Mouse (Mus musculus): ENCODE data around the gene Apoa1.

DNA sequence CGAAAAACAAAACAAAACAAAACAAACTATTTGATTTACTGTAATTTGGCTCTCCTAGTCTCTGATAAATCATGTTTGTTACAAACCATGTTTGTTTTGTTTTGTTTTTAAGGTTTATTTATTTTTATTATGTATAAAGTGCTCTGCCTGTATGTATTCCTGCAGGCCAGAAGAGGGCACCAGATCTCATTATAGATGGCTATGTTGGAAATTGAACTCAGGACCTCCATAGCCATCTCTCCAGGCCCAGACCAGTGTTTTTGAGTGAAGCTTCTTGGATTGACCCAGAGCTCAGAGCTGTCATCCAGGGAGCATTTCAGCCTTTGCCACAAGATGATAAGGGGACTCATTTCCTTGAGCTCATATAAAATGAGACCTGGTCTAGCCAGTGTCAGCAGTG, 42.0 kb upstream of the Apoa1 start:
- TF ChIP-seq SMC3 (IDR thresholded peaks at IDR 0.05; ENCODE audit: low read depth, low read length), result peak; percentile 72
- no peak for TF ChIP-seq EP300 (IDR thresholded peaks at IDR 0.05; ENCODE audit: low read depth in 1 of 2, low read length in 2 of 2)
- TF ChIP-seq USF2 (IDR thresholded peaks at IDR 0.05; ENCODE audit: borderline replicate concordance in 1 of 2, insufficient read depth in 1 of 2, low read depth in 1 of 2, low read length in 2 of 2), result no peak
- TF ChIP-seq MYB (IDR thresholded peaks at IDR 0.05; ENCODE audit: low read depth, low read length), result no peak
- TF ChIP-seq CHD1 (IDR thresholded peaks at IDR 0.05; ENCODE audit: low read depth, low read length), result no peak
- no peak for TF ChIP-seq POLR2A (IDR thresholded peaks at IDR 0.05; ENCODE audit: control insufficient read depth in 1 of 2, insufficient read depth in 1 of 2, low read depth in 1 of 2, low read length in 2 of 2, poor library complexity in 1 of 2)
- TF ChIP-seq MEF2A (IDR thresholded peaks at IDR 0.05; ENCODE audit: extremely low read depth, insufficient replicate concordance, low read depth, low read length, poor library complexity, severe bottlenecking), result no peak
- peak; percentile 39 to 56 (median 40) for TF ChIP-seq CTCF (IDR thresholded peaks at IDR 0.05 in 2 of 3, conservative IDR thresholded peaks at IDR 0.05 in 1 of 3; ENCODE audit: control insufficient read depth in 1 of 3, insufficient read depth in 1 of 3, low read depth in 2 of 3, low read length in 3 of 3, poor library complexity in 1 of 3, severe bottlenecking in 1 of 3)
- TF ChIP-seq MAX (IDR thresholded peaks at IDR 0.05; ENCODE audit: low read length), result no peak
- no peak for TF ChIP-seq POLR2AphosphoS2 (IDR thresholded peaks at IDR 0.05; ENCODE audit: low read length)
- no peak for TF ChIP-seq ZMIZ1 (IDR thresholded peaks at IDR 0.05; ENCODE audit: low read depth, low read length)
- no peak for TF ChIP-seq NELFE (IDR thresholded peaks at IDR 0.05; ENCODE audit: low read depth, low read length)
- peak; percentile 57 for TF ChIP-seq RAD21 (IDR thresholded peaks at IDR 0.05; ENCODE audit: low read depth, low read length)
